Mouse (Mus musculus): ENCODE results near the gene Sf3a1.

DNA sequence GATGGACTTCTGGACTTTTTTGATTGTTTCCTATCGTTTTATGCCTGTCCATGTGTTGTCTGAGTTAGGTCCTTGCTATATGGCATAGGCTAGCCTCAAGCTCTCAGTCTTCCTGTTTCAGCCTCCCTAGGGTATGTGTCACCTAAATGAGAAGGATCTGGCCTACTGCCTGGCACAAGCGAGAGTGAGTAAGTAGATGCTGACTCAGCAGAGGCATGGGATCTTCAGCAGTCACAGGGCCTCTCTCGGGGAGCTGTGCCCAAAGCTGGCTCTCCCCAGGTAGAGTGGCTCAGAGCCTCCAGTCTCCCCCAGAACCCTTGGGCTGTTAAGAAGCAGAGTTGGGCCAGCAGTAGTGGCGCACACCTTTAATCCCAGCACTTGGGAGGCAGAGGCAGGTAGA, 17.8 kb upstream of the Sf3a1 start:
- TF ChIP-seq CTCF (IDR thresholded peaks at IDR 0.05; ENCODE audit: low read depth, low read length) (no peak), POLR2A (IDR thresholded peaks at IDR 0.05; ENCODE audit: insufficient read depth, low read length) (no peak)

Measured in ES-Bruce4 (cell line).